Mouse (Mus musculus): Measurements from ENCODE around the gene C130026I21Rik. TPM values are rescaled to one million over a fixed set of nuclear protein-coding genes. Genes with fewer than 3 reads are reported as not detected.
"Not testable (repeated sequence)": the region's sequence is repeated elsewhere in the genome, so short reads cannot be mapped to it uniquely, and the experiment has no call there.

Gene C130026I21Rik
- total RNA-seq, 2 experiments from 2014 or later = not detected

DNA sequence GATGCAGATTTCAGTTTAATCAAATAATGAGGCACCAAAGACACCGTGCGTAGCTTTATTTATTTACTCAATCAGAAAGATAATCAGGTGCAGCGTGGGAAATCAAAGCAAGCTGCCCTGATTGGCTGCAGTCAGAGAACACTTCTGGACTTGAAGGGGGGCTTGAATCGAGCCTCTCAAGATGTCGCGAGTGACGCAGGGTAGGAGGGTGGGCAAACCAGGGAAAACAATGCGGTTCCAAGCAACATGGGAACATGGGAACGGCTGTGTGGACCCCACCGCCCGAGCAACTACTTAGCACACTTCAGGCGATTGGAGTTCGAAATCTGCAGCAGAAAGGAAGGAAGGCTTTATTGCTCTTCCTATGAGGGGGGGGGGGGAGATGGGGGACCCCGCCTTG lies 240.2 kb downstream of the C130026I21Rik start:
- DNase-seq = not testable (repeated sequence)

DNA sequence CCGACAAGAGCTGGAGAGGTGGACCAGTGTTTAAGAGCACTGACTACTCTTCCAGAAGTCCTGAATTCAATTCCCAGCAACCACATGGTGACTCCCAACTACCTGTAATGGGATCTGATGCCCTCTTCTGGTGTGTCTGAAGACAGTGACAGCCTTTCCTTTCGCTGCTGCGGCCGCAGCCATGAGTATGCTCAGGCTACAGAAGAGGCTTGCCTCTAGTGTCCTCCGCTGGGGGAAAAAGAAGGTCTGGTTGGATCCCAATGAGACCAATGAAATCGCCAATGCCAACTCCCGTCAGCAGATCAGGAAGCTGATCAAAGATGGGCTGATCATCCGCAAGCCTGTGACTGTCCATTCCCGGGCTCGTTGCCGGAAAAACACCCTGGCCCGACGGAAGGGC lies 258.4 kb downstream of the C130026I21Rik start:
- not testable (repeated sequence) for DNase-seq

DNA sequence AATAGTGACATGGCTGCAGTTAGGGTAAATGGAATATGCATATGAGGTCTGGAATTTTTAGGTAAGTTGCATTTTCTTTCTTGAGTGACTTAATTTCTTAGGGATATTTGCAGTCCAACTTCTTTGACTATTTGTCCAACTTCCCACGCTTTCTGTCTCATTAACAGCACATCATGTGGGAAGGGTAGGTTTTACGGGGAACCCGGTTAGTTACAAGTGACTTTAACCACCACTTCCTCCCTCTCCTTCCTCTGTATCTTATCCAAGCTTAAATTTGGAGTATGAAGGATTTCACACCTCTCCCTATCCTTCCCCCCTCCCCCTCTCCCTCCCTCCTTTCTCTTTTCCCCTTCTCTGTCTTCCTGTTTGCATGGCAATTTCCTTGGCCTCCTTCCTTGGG lies 259.4 kb downstream of the C130026I21Rik start:
- not testable (repeated sequence) for DNase-seq

GRCm38 (mm10) chr1:85007737-85008136 lies 262.6 kb downstream of the C130026I21Rik start:
- not testable (repeated sequence) for DNase-seq

DNA sequence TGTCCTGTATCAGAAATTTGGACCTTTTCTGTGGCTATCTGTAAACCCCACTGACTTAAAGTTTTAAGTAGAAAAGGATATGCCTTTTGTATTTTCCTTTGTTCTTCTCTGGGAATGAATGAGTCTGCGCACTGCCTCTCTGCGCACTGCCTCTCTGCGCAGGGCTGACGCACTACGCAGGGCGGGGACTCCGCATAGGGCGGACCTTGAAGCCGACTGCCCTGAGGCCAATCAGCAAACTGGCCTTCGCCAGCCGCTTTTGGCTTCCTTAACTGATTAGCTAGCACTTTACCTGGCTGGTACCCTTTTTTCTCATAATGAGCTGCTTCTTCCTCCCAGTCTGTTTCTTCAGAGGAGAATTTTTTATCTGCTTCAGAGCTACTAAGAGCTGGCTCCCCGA lies 271.1 kb downstream of the C130026I21Rik start:
- not testable (repeated sequence) for DNase-seq

GRCm38 (mm10) chr1:84996305-84996704 lies 274.1 kb downstream of the C130026I21Rik start:
- not testable (repeated sequence) for DNase-seq

DNA sequence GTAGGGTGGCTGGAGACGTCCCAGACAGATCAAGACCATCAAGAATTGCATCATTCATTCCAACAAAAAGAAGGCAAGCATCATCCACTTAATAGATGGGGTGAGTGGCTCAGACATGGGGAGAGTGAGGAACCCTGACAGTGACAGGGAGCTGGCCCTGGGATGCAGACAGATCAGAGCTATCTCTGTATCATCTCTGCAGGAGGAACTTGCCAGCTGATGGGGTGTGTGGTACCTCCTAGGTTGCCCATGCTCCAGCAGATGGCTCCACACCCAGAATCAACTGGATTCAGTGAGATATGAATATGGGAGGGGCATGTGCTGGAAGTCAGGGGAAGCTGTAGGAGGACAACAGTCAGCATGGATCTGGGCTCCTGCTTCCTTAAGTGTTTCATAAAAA lies 275.9 kb downstream of the C130026I21Rik start:
- DNase-seq = not testable (repeated sequence)

- DNase-seq = not testable (repeated sequence)
Observed at GRCm38 (mm10) chr1:84993688-84994319, 276.6 kb downstream of the C130026I21Rik start.

GRCm38 (mm10) chr1:84993235-84993634 lies 277.1 kb downstream of the C130026I21Rik start:
- not testable (repeated sequence) for DNase-seq

- DNase-seq = not testable (repeated sequence)
Observed at GRCm38 (mm10) chr1:84992827-84993226, 277.5 kb downstream of the C130026I21Rik start.

- DNase-seq = not testable (repeated sequence)
Observed at GRCm38 (mm10) chr1:84989044-84989443, 281.3 kb downstream of the C130026I21Rik start.

- DNase-seq = not testable (repeated sequence)
Observed at GRCm38 (mm10) chr1:84987729-84988128, 282.6 kb downstream of the C130026I21Rik start.

GRCm38 (mm10) chr1:84961779-84962178 lies 308.6 kb downstream of the C130026I21Rik start:
- DNase-seq = not testable (repeated sequence)

- DNase-seq = not testable (repeated sequence)
Observed at GRCm38 (mm10) chr1:84957713-84958112, 312.7 kb downstream of the C130026I21Rik start.

- DNase-seq = not testable (repeated sequence)
Observed at GRCm38 (mm10) chr1:84956771-84957170, 313.6 kb downstream of the C130026I21Rik start.

DNA sequence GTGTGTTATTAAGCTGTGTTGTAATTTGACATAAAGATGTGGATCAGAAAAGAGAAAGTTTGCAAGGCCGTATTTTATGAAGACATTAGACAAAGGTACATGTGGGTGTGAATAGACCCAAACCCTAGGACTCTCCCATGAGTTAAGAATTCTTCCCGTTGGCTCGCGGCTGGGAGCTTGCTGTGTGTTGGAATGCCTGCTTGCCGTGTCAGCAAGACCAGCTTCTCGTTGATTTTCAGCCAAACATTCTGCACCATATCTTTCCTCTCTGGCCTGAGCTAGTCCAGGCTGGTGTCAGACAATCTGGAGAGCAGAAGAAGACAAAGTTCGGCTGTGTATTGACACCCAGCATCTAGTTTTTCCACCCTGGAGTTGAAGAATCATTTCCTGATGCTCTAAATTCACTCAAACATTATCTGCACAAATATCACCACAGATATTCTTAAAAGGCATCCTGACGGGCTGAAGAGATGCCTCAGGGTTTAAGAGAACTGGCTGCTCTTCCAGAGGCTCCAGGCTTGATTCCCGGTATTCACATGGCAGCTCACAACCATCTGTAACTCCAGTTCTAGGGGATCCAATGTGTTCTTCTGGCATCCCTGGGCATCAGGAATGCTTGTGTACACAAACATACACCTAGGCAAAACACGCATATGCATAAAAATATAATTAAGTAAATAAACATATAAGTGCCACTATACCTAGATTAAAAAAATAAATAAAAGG lies 317.7 kb downstream of the C130026I21Rik start:
- no peak for DNase-seq

DNA sequence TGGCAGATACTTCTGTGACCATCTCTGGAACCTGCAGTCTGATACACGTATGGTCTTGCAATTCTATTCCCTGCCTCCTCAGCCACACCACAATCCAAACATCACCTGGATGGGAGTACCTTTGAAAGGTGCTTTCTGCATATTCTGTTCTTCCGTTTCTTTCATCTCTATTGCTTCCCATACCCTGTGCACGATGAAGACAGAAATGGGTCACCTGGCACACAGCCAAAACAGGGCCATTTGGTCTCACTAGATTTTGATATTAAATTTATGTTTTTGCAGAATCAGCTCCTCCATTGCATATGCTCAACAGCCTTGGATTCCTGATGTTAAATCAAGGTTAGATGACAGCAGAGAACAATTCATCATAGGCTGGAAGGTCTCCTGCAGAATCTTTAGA lies 318.8 kb downstream of the C130026I21Rik start:
- no peak for DNase-seq

DNA sequence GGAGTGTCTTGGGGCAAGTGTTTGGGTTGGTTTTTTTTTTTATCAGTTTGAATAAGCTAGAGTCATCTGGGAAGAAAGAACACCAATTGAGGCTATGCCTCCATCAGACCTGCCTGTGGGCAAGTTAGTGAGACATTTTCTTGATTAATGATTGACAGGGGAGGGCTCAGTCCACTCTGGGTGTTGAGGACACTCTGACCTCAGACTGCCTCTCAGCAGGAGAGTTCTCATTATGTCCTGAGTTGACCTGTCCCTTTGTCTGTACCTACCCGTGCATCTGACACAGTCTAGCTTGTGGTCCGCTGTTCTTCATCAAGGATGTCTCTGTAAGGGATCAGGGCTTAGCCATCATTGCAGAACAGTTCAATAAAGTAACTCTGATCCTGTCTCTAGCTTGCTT lies 323.0 kb downstream of the C130026I21Rik start:
- DNase-seq = no peak

GRCm38 (mm10) chr1:84945950-84946349 lies 324.4 kb downstream of the C130026I21Rik start:
- no peak for DNase-seq

DNA sequence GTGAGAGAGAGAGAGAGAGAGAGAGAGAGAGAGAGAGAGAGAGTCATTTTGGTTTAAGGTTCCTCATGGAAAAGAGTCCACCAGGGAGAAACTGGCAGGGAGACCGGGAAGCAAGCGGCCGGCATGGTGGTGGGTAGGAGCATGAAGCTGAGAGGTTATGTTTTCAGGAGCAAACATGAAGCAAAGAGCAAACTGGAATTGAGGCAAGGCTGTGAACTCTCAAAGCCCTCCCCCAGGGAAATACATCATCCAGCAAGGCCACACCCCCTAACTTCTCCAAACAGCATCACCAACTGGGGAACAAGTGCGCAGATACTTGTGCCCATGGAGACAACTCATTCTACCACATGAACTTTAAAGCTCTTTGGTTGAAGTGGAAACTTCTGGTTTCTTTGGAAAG lies 326.8 kb downstream of the C130026I21Rik start:
- DNase-seq = no peak

Measured in gastrocnemius, postnatal 25 days (tissue).